Mouse (Mus musculus) erythroblast, embryonic 14.5 days (primary cell): ENCODE measurements around the gene Adgrg7. TPM values are rescaled to one million over a fixed set of nuclear protein-coding genes. Genes with fewer than 3 reads are reported as not detected.

ENCODE experiments used
- H3K27me3 ChIP-seq: 2 replicates; pipeline ENCODE4 v1.6.1; 2012; ENCODE audit warnings: inconsistent platforms; ENCODE audit not compliant: control insufficient read depth
- H3K36me3 ChIP-seq: 2 replicates; pipeline ENCODE4 v1.6.1; 2012; ENCODE audit warnings: mild to moderate bottlenecking, inconsistent platforms; ENCODE audit not compliant: control insufficient read depth
- H3K4me1 ChIP-seq: 2 replicates; pipeline ENCODE4 v1.6.1; 2012; ENCODE audit warnings: inconsistent platforms; ENCODE audit not compliant: control insufficient read depth
- H3K4me3 ChIP-seq: replicated peaks from 2 replicates; pipeline ENCODE3; 2012; ENCODE audit warnings: moderate library complexity, mild to moderate bottlenecking, inconsistent platforms
- H3K9me3 ChIP-seq: 2 replicates; pipeline ENCODE4 v1.6.1; 2012; ENCODE audit warnings: low read length, inconsistent platforms, mixed read lengths; ENCODE audit not compliant: control insufficient read depth
- GATA1 ChIP-seq: IDR thresholded peaks from 2 replicates; pipeline ENCODE4 v1.6.1; 2012; ENCODE audit warnings: low read length, inconsistent platforms, mixed read lengths
- TAL1 ChIP-seq: IDR thresholded peaks from 3 replicates; pipeline ENCODE4 v1.6.1; 2012; ENCODE audit warnings: low read length, inconsistent platforms, mixed read lengths
- polyA plus RNA-seq: library from polyadenylated mRNA; stranded (reverse); fragments of >175 nt; gene quantifications from 2 replicates; pipeline ENCODE4 v1.2.3, GENCODE M21; 2012

The Adgrg7 gene
- polyA plus RNA-seq: 0.01 TPM in 1 of 2 replicates, not detected in the other

- no peak within 1 kb of the TSS for H3K4me3 ChIP-seq
- TF ChIP-seq GATA1 (no peak), TAL1 (no peak)
- no peaks in the 10 kb centered on the region for H3K27me3 ChIP-seq
- H3K9me3 ChIP-seq: no peaks in the 10 kb centered on the region
- H3K36me3 ChIP-seq: no peaks in the 10 kb centered on the region
- H3K4me1 ChIP-seq: peaks cover 22% of the 10 kb centered on the region
These were observed at the start of gene Adgrg7 for GRCm38 (mm10) chr16:56795481-56796139. Gene Adgrg7 (minus strand): TSS chr16:56795855.

- Histone ChIP-seq H3K27me3 (no peaks in the 10 kb centered on the region), H3K4me1 (no peaks in the 10 kb centered on the region; the same call in 1 of the 2 replicates), H3K36me3 (no peaks in the 10 kb centered on the region), H3K9me3 (no peaks in the 10 kb centered on the region), H3K4me3 (no peak overlapping the region)
- TF ChIP-seq TAL1: no peak
- TF ChIP-seq GATA1: no peak
These were observed 47.3 kb upstream of the Adgrg7 start for GRCm38 (mm10) chr16:56842988-56843387.

GRCm38 (mm10) chr16:56833312-56833711 lies 37.7 kb upstream of the Adgrg7 start:
- H3K36me3 ChIP-seq: no peaks in the 10 kb centered on the region
- H3K4me1 ChIP-seq: no peaks in the 10 kb centered on the region
- no peak for TF ChIP-seq GATA1
- no peak for TF ChIP-seq TAL1
- no peak overlapping the region for H3K4me3 ChIP-seq
- no peaks in the 10 kb centered on the region for H3K27me3 ChIP-seq
- no peaks in the 10 kb centered on the region for H3K9me3 ChIP-seq

DNA sequence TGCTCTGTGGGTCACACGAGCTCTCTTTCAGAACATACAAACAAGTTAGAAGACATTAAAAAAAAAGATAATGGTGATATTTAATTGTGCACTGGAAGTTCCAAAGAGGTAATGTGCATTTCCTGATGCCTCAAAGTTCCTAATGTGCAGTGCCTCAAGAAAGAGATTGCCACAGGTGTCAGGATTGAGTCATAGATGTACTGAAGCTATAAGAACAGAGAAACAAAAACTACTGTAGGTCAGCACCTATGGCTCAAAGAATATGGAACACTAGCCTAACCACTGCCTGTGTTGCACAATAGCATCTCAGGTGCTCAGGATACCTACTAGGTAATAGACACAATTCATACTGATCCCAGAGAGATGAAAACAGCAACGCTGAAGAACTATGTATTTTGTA lies 36.3 kb upstream of the Adgrg7 start:
- no peaks in the 10 kb centered on the region for H3K9me3 ChIP-seq
- H3K4me1 ChIP-seq: no peaks in the 10 kb centered on the region
- TF ChIP-seq GATA1 (no peak), TAL1 (no peak)
- H3K4me3 ChIP-seq: no peak overlapping the region
- H3K36me3 ChIP-seq: no peaks in the 10 kb centered on the region
- no peaks in the 10 kb centered on the region for H3K27me3 ChIP-seq

DNA sequence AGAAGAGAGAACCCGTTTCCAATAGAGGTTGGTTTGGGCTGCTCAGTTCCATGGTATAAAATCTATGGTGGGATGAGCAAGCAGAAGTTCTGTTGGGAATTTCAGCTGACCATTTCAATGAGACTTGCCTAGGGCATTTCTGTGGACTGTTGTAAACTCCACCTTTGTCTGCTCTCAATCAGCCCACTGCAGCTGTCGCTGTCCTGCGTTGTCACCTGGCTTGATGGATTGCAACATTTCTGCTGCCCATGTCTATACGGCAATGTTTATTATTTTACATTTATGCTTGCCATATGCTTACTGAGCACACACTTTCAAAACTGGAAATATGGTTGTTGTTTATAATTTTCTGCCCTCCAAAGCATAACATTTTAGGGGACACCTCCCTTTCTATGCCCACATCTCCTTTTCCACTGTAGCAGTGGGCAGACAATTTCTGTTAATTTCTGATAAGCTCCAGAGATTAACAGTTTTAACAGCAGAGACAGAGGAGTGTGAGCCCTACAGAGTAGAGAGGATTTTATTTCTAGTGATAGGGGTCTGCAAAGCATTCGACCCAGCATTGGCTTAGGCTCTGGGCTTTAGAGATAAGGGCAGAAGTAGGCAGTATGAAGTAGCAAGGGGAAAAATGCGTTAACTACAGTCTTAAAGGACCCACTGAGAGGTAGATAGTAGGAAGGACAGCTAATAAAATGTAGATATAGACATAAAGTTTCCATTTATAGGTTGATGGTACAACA lies 5.9 kb upstream of the Adgrg7 start:
- Histone ChIP-seq H3K36me3 (no peaks in the 10 kb centered on the region), H3K4me3 (peak overlapping the region; percentile 10), H3K4me1 (peaks cover 46% of the 10 kb centered on the region), H3K9me3 (no peaks in the 10 kb centered on the region), H3K27me3 (no peaks in the 10 kb centered on the region)
- TF ChIP-seq GATA1 (peak; percentile 19; the same call in 1 of the 2 replicates), TAL1 (peak; percentile 51; the same call in 2 of the 3 replicates)

DNA sequence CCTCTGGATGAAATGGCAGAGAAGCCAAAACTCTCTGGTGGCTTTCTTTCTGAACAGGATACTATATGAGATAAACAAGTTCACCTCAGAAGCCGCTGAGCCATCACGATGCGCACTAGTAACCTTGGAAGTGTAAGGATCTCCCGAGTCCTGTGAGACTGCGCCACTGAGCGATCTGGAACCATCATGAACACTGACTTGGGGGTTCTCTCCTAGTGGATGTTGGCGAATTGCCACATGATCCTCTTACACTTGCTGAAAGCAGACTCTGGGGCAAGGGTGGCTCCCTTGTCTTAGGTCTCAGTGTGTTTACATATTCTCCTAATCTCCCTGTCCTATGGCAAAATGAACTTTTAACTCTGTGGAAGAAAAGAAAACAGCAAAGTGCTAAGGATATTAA lies 5.3 kb upstream of the Adgrg7 start:
- Histone ChIP-seq H3K4me3 (peak overlapping the region; percentile 10), H3K9me3 (no peaks in the 10 kb centered on the region), H3K4me1 (peaks cover 46% of the 10 kb centered on the region), H3K27me3 (no peaks in the 10 kb centered on the region), H3K36me3 (no peaks in the 10 kb centered on the region)
- TF ChIP-seq GATA1 (no peak), TAL1 (no peak)

DNA sequence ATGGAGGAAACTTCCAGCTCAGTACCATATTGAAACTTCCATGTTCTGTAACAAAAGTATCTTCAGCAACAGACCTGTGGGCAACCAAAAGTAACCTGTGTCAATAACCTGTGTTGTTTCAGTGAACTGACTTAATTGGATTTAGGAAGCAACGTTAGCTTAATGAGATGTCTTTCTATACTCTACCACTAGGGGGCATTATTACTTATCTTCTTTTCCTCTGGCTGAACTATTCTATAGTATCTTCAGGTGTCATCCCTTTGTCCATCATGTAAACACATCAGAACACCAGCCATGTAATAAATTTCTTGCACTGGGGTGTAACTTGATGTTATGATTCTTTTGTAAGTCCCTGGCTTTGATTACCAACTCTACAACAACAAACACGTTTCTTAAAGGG lies 4.8 kb upstream of the Adgrg7 start:
- peaks cover 48% of the 10 kb centered on the region for H3K4me1 ChIP-seq

DNA sequence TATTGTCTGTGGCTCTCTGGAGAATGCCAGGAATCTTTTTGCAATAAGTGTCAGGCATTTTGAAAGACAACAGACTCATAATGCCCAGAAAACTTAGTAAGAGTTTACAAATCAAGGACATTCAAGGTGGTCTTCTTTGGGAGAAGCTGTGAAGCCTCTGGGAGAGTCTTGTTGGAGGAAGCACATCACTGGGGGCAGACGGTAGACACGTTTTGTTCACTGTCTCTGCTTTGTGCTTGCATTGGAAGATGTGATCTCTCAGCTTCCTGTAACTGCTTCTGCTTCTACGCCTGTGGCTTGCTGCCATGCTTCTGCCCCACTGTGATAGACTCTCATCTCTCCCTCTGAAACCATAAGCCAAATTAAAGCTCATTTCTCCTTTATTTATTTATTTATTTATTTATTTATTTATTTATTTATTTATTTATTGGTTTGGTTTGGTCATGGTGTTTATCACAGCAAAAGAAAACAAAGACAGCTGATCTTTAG lies 3.9 kb upstream of the Adgrg7 start:
- no peaks in the 10 kb centered on the region for H3K9me3 ChIP-seq
- H3K36me3 ChIP-seq: no peaks in the 10 kb centered on the region
- peaks cover 48% of the 10 kb centered on the region for H3K4me1 ChIP-seq
- TF ChIP-seq TAL1: no peak
- TF ChIP-seq GATA1: no peak
- H3K4me3 ChIP-seq: no peak overlapping the region
- H3K27me3 ChIP-seq: no peaks in the 10 kb centered on the region

More for the DNA sequence above, 4.8 kb upstream of the Adgrg7 start:
- TF ChIP-seq TAL1: no peak
- TF ChIP-seq GATA1: no peak
- Histone ChIP-seq H3K4me3 (no peak overlapping the region), H3K36me3 (no peaks in the 10 kb centered on the region), H3K9me3 (no peaks in the 10 kb centered on the region), H3K27me3 (no peaks in the 10 kb centered on the region)

- Histone ChIP-seq H3K4me3 (no peak overlapping the region), H3K36me3 (no peaks in the 10 kb centered on the region), H3K27me3 (no peaks in the 10 kb centered on the region), H3K4me1 (peaks cover 48% of the 10 kb centered on the region), H3K9me3 (no peaks in the 10 kb centered on the region)
- TF ChIP-seq GATA1 (no peak), TAL1 (no peak)
These were observed 3.2 kb upstream of the Adgrg7 start for GRCm38 (mm10) chr16:56798873-56799272.
